Mouse (Mus musculus) ES-E14 (cell line): ENCODE results near the gene Fcer1g. TPM values are rescaled to one million over a fixed set of nuclear protein-coding genes. Genes with fewer than 3 reads are reported as not detected.

Experiments
- DNase-seq: peaks from one replicate; pipeline ENCODE4 v3.0.0-alpha.2; 2013; ENCODE audit warnings: low read depth, low spot score
- H3K27ac ChIP-seq: 2 replicates; pipeline ENCODE4 v1.5.1; 2012; ENCODE audit warnings: low read depth, mild to moderate bottlenecking, low read length, moderate library complexity, mixed read lengths; ENCODE audit not compliant: poor library complexity, insufficient read depth, severe bottlenecking
- H3K36me3 ChIP-seq: 2 replicates; pipeline ENCODE4 v1.6.1; 2012; ENCODE audit warnings: mild to moderate bottlenecking, low read length, moderate library complexity, mixed read lengths; ENCODE audit not compliant: control insufficient read depth, poor library complexity, insufficient read depth, severe bottlenecking
- H3K4me1 ChIP-seq, 2 experiments: fragments of 150-350 bp in 1 of 2; sonication (generic) in 1 of 2; 2 replicates each; pipeline ENCODE4 v1.6.1; 2012; ENCODE audit warnings: low read length in 2 of 2, mild to moderate bottlenecking in 1 of 2, mixed read lengths in 1 of 2; ENCODE audit not compliant: control insufficient read depth in 2 of 2, insufficient read depth in 2 of 2, poor library complexity in 1 of 2
- H3K4me3 ChIP-seq, 2 experiments: fragments of 150-350 bp in 1 of 2; sonication (generic) in 1 of 2; 2 replicates each; pipeline ENCODE4 v1.5.1; 2012; ENCODE audit warnings: low read length in 2 of 2, low read depth in 1 of 2, mild to moderate bottlenecking in 1 of 2, mixed read lengths in 1 of 2; ENCODE audit not compliant: insufficient read depth in 1 of 2, poor library complexity in 1 of 2, severe bottlenecking in 1 of 2
- H3K9ac ChIP-seq: 2 replicates; pipeline ENCODE4 v1.6.1; 2012; ENCODE audit warnings: low read depth, mild to moderate bottlenecking, low read length, mixed read lengths; ENCODE audit not compliant: poor library complexity, insufficient read depth, severe bottlenecking
- H3K9me3 ChIP-seq: fragments of 150-350 bp; sonication (generic); 2 replicates; pipeline ENCODE4 v1.6.1; 2012; ENCODE audit warnings: low read depth, mild to moderate bottlenecking, low read length; ENCODE audit not compliant: control insufficient read depth, insufficient read depth
- CHD2 ChIP-seq: IDR thresholded peaks from 2 replicates; pipeline ENCODE4 v1.6.1; 2014; ENCODE audit warnings: mild to moderate bottlenecking, low read depth, low read length, inconsistent platforms
- HCFC1 ChIP-seq: IDR thresholded peaks from 2 replicates; pipeline ENCODE4 v1.6.1; 2012; ENCODE audit warnings: low read length, inconsistent platforms, borderline replicate concordance; ENCODE audit not compliant: insufficient read depth
- MAFK ChIP-seq: IDR thresholded peaks from 2 replicates; pipeline ENCODE4 v1.6.1; 2014; ENCODE audit warnings: mild to moderate bottlenecking, low read depth, low read length, inconsistent platforms; ENCODE audit not compliant: insufficient read depth
- ZC3H11A ChIP-seq: IDR thresholded peaks from 2 replicates; pipeline ENCODE4 v1.6.1; 2012; ENCODE audit warnings: low read depth, mild to moderate bottlenecking, inconsistent platforms, low read length, borderline replicate concordance
- ZNF384 ChIP-seq: IDR thresholded peaks from 2 replicates; pipeline ENCODE4 v1.6.1; 2012; ENCODE audit warnings: low read depth, low read length, inconsistent platforms
- in situ Hi-C, 2 experiments: fragments of 600-800 bp; cut with MboI; formaldehyde crosslinking; loops; one replicate each; pipeline ENCODE4 v1.15.1; 2025; ENCODE audit warnings: low sequenced_read_pairs in 2 of 2, inconsistent platforms in 1 of 2; ENCODE audit not compliant: unreplicated experiment in 2 of 2
- total RNA-seq: library from RNA; depleted of rRNA; stranded (reverse); fragments of 300-350 nt; gene quantifications from 2 replicates; pipeline ENCODE4 v1.2.3, GENCODE M21; 2012

Fcer1g gene
- total RNA-seq, 1 experiment: 0.62 TPM

DNA sequence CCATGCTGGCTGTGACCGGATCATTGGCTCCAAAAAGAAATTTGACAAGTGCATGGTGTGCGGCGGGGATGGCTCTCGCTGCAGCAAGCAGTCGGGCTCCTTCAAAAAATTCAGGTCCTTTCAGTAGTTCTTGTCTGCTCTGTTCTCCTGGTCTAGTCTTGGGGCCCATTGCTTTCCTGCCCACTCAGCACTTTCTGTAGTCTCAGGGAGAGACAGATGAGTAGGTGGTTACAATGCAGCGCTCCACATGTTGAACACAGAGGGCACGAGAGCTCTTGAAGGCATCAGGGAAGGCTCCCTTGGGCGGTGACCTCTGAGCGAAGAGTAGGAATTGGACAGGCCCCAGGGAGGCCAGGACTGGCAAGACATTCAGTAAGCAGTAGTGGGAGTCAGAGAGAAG is 23.6 kb upstream of the Fcer1g start:
- Histone ChIP-seq H3K9ac (no peak overlapping the region), H3K27ac (no peak overlapping the region), H3K4me3 (no peak overlapping the region), H3K4me1 (peaks cover 0 to 10% of the 10 kb centered on the region in 2 experiments; a peak in 1 of 4 replicates), H3K36me3 (no peaks in the 10 kb centered on the region), H3K9me3 (no peaks in the 10 kb centered on the region)
- no peak for DNase-seq
- in situ Hi-C loops: no loop called here
- TF ChIP-seq ZNF384: no peak
- TF ChIP-seq MAFK: peak; percentile 82
- TF ChIP-seq CHD2: no peak
- no peak for TF ChIP-seq ZC3H11A
- no peak for TF ChIP-seq HCFC1

DNA sequence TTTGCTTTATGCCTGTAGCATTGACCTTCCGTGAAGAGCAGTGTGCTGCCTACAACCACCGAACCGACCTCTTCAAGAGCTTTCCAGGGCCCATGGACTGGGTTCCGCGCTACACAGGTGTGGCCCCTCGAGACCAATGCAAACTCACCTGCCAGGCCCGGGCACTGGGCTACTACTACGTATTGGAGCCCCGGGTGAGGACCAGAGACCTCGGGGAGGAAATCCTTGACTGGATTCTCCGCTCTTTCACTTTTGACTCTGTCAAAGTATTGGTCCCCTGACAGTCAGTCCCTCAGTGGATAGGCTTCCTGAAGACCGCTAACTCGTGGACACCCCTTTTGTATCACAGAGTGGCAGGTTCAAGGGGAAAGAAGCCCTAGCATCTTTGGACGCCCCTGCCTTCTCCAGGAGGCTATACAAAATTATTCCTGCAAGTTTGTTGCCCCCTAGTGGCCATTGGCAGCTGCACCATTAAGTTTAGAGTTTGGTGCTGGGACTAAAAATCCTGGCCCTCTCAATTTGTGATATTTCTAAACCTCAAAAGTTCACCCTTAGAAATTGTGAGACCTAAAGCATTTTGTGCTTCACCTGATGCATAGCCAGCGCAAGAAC is 22.9 kb upstream of the Fcer1g start:
- no peak overlapping the region for H3K27ac ChIP-seq
- no peak for TF ChIP-seq ZNF384
- no peak for TF ChIP-seq ZC3H11A
- TF ChIP-seq CHD2: no peak
- no peak for TF ChIP-seq HCFC1
- TF ChIP-seq MAFK: no peak
- DNase-seq: peak; percentile 62

DNA sequence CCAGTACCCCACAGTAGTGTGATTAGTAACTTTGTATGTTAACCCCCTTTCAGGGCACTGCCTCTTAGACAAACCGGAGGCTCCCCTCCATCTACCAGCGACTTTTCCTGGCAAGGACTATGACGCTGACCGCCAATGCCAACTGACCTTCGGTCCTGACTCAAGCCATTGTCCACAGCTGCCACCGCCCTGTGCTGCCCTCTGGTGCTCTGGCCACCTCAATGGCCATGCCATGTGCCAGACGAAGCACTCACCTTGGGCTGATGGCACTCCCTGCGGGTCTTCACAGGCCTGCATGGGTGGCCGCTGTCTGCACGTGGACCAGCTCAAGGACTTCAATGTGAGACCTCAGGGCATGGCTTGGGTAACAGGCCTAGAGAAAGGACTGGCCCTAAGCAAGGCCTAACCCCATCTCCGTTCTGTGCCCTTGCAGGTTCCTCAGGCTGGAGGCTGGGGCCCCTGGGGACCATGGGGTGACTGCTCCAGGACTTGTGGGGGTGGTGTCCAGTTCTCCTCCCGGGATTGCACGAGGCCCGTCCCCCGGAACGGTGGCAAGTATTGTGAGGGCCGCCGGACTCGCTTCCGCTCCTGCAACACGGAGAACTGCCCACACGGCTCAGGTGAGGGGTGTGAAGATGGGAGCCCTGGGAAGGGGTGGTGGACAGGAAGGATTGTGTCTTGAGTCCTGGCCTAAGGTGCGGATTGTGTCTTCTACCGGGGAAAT is 22.1 kb upstream of the Fcer1g start:
- H3K36me3 ChIP-seq: no peaks in the 10 kb centered on the region

More for the DNA sequence above, 22.9 kb upstream of the Fcer1g start:
- H3K9ac ChIP-seq: no peak overlapping the region
- no peaks in the 10 kb centered on the region for H3K36me3 ChIP-seq
- H3K4me1 ChIP-seq: peaks cover 0 to 7% of the 10 kb centered on the region in 2 experiments; a peak in 1 of 4 replicates
- in situ Hi-C loops: no loop called here
- no peaks in the 10 kb centered on the region for H3K9me3 ChIP-seq
- H3K4me3 ChIP-seq: peak overlapping the region; percentile 16 to 41; a peak in 3 of 4 replicates

DNA sequence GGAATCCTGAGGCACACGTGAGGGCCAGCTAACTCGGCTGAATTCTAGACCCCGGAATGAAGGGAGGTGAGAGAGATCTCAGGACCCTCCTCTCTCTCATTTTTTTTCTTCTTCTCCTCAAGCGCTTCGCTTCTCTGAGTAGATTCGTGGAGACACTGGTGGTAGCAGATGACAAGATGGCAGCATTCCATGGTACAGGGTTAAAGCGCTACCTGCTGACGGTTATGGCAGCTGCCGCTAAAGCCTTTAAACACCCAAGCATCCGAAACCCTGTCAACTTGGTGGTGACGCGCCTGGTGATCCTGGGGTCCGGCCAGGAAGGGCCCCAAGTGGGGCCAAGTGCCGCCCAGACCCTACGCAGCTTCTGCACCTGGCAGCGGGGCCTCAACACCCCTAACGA is 18.2 kb upstream of the Fcer1g start:
- DNase-seq: no peak
- Histone ChIP-seq H3K4me3 (peak overlapping the region; percentile 47 to 61; a peak in 3 of 4 replicates), H3K36me3 (no peaks in the 10 kb centered on the region), H3K9me3 (no peaks in the 10 kb centered on the region), H3K9ac (peak overlapping the region; percentile 40; the same call in 1 of the 2 replicates), H3K4me1 (peaks cover 2 to 26% of the 10 kb centered on the region in 2 experiments; a peak in 3 of 4 replicates), H3K27ac (no peak overlapping the region)
- in situ Hi-C loops: no loop called here
- no peak for TF ChIP-seq ZNF384
- no peak for TF ChIP-seq MAFK
- no peak for TF ChIP-seq HCFC1
- TF ChIP-seq ZC3H11A: no peak
- TF ChIP-seq CHD2: no peak

More for the DNA sequence above, 22.1 kb upstream of the Fcer1g start:
- no peak for TF ChIP-seq CHD2
- no peak for TF ChIP-seq ZNF384
- TF ChIP-seq ZC3H11A: no peak
- TF ChIP-seq HCFC1: no peak
- H3K9ac ChIP-seq: no peak overlapping the region
- no peaks in the 10 kb centered on the region for H3K9me3 ChIP-seq
- DNase-seq: no peak
- in situ Hi-C loops: no loop called here
- peak overlapping the region; percentile 12 to 20; a peak in 2 of 4 replicates for H3K4me3 ChIP-seq
- H3K4me1 ChIP-seq: peaks cover 0 to 8% of the 10 kb centered on the region in 2 experiments; a peak in 2 of 4 replicates
- no peak overlapping the region for H3K27ac ChIP-seq
